Mouse (Mus musculus) spleen, adult 2 months (tissue): Measurements from ENCODE around the gene Trh.

Experiments used
- CTCF ChIP-seq: fragments of 200-500 bp; IDR thresholded peaks from 2 replicates; pipeline ENCODE4 v1.5.1; 2011; ENCODE audit warnings: mild to moderate bottlenecking, inconsistent platforms; ENCODE audit not compliant: insufficient read depth, insufficient read length, insufficient replicate concordance; ENCODE audit errors: extremely low read depth
- POLR2A ChIP-seq: fragments of 200-500 bp; IDR thresholded peaks from 2 replicates; pipeline ENCODE4 v1.6.1; 2011; ENCODE audit warnings: low read depth, low read length, inconsistent platforms

- TF ChIP-seq CTCF (no peak), POLR2A (no peak)
Observed at GRCm38 (mm10) chr6:92231356-92231755, 13.1 kb downstream of the Trh start.
